Mouse (Mus musculus) forebrain, embryonic 14.5 days (tissue): ENCODE data around the gene Mecom. TPM values are rescaled to one million over a fixed set of nuclear protein-coding genes. Genes with fewer than 3 reads are reported as not detected.

Experiments
- ATAC-seq: fragments of 200-750 bp; cut with Nextera tagmentation; 2 replicates; pipeline ENCODE4 v1.8.0; 2017; ENCODE audit warnings: mild to moderate bottlenecking, moderate library complexity
- DNase-seq: peaks from one replicate; pipeline ENCODE4 v3.0.0-alpha.2; 2015; ENCODE audit warnings: low spot score
- H3K27ac ChIP-seq: fragments of 300-500 bp; sonication (generic); 2 replicates; pipeline ENCODE4 v1.5.1; 2014; ENCODE audit warnings: low read depth, mild to moderate bottlenecking, control low read depth, low read length, moderate library complexity
- H3K27me3 ChIP-seq: fragments of 300-500 bp; sonication (generic); replicated peaks from 2 replicates; pipeline ENCODE4 v1.6.1; 2014; ENCODE audit warnings: low read length, control low read depth, mixed read lengths; ENCODE audit not compliant: control insufficient read depth, insufficient read depth
- H3K36me3 ChIP-seq: fragments of 300-500 bp; sonication (generic); 2 replicates; pipeline ENCODE4 v1.6.1; 2014; ENCODE audit warnings: low read length, control low read depth; ENCODE audit not compliant: control insufficient read depth, insufficient read depth
- H3K4me1 ChIP-seq: fragments of 300-500 bp; sonication (generic); 2 replicates; pipeline ENCODE4 v1.6.1; 2014; ENCODE audit warnings: antibody characterized with exemption, low read length, control low read depth; ENCODE audit not compliant: control insufficient read depth, insufficient read depth
- H3K4me2 ChIP-seq: fragments of 300-500 bp; sonication (generic); 2 replicates; pipeline ENCODE4 v1.6.1; 2014; ENCODE audit warnings: mild to moderate bottlenecking, control low read depth, low read length
- H3K4me3 ChIP-seq: fragments of 300-500 bp; sonication (generic); 2 replicates; pipeline ENCODE4 v1.5.1; 2014; ENCODE audit warnings: low read depth, low read length, control low read depth
- H3K9ac ChIP-seq: fragments of 300-500 bp; sonication (generic); 2 replicates; pipeline ENCODE4 v1.6.1; 2014; ENCODE audit warnings: mild to moderate bottlenecking, low read length, control low read depth, moderate library complexity
- H3K9me3 ChIP-seq: fragments of 300-500 bp; sonication (generic); replicated peaks from 2 replicates; pipeline ENCODE4 v1.6.1; 2016; ENCODE audit warnings: low read length, control low read depth, mixed read lengths; ENCODE audit not compliant: control insufficient read depth
- WGBS: fragments of 180-500 bp; shearing (Covaris S2); extraction: QIAGEN DNeasy Blood & Tissue Kit; methylation state at CpG from one replicate; pipeline ENCODE4 v1.1.7; 2014; 5-methylcytosine and 5-hydroxymethylcytosine counted together
- polyA plus RNA-seq: library from polyadenylated mRNA; unstranded; fragments of >200 nt; fragmentation: Nextera tagmentation; extraction: Ambion mirVana; gene quantifications from 2 replicates; pipeline ENCODE4 v1.2.1, GENCODE M21; 2014

Mecom gene
- polyA plus RNA-seq, 1 experiment from 2014 or later: 3.2 TPM

GRCm38 (mm10) chr3:30258421-30258820, 289.4 kb downstream of the Mecom start:
- H3K9me3 ChIP-seq: no peaks in the 10 kb centered on the region
- ATAC-seq: no peak
- no peaks in the 10 kb centered on the region for H3K4me1 ChIP-seq
- H3K9ac ChIP-seq: no peak overlapping the region
- H3K27me3 ChIP-seq: no peaks in the 10 kb centered on the region
- no peaks in the 10 kb centered on the region for H3K36me3 ChIP-seq
- no peak overlapping the region for H3K4me2 ChIP-seq
- H3K27ac ChIP-seq: no peak overlapping the region
- no peak for DNase-seq
- H3K4me3 ChIP-seq: no peak overlapping the region
- 66% methylated on average over 10 of the region's 10 CpGs for WGBS

GRCm38 (mm10) chr3:30257776-30258175, 290.0 kb downstream of the Mecom start:
- H3K4me2 ChIP-seq: no peak overlapping the region
- H3K36me3 ChIP-seq: no peaks in the 10 kb centered on the region

GRCm38 (mm10) chr3:30256896-30257295, 290.9 kb downstream of the Mecom start:
- H3K36me3 ChIP-seq: no peaks in the 10 kb centered on the region
- no peak overlapping the region for H3K27ac ChIP-seq
- 78% methylated on average over 7 of the region's 7 CpGs for WGBS
- no peak for ATAC-seq
- H3K9ac ChIP-seq: no peak overlapping the region
- no peak overlapping the region for H3K4me2 ChIP-seq
- no peaks in the 10 kb centered on the region for H3K4me1 ChIP-seq
- no peak overlapping the region for H3K4me3 ChIP-seq
- DNase-seq: no peak
- no peaks in the 10 kb centered on the region for H3K27me3 ChIP-seq
- no peaks in the 10 kb centered on the region for H3K9me3 ChIP-seq

More at GRCm38 (mm10) chr3:30257776-30258175, 290.0 kb downstream of the Mecom start:
- H3K9me3 ChIP-seq: no peaks in the 10 kb centered on the region
- no peak overlapping the region for H3K9ac ChIP-seq
- 71% methylated on average over 5 of the region's 5 CpGs for WGBS
- H3K27ac ChIP-seq: no peak overlapping the region
- H3K27me3 ChIP-seq: no peaks in the 10 kb centered on the region
- DNase-seq (no peak), ATAC-seq (no peak)
- H3K4me3 ChIP-seq: no peak overlapping the region
- no peaks in the 10 kb centered on the region for H3K4me1 ChIP-seq

GRCm38 (mm10) chr3:30255828-30256227, 292.0 kb downstream of the Mecom start:
- DNase-seq: no peak
- Histone ChIP-seq H3K27me3 (no peaks in the 10 kb centered on the region), H3K9me3 (no peaks in the 10 kb centered on the region), H3K9ac (no peak overlapping the region), H3K4me3 (no peak overlapping the region), H3K4me2 (no peak overlapping the region), H3K27ac (no peak overlapping the region), H3K36me3 (no peaks in the 10 kb centered on the region), H3K4me1 (no peaks in the 10 kb centered on the region)
- ATAC-seq: no peak
- WGBS: 88% methylated on average over 5 of the region's 5 CpGs

- Histone ChIP-seq H3K27ac (no peak overlapping the region), H3K4me3 (no peak overlapping the region), H3K36me3 (no peaks in the 10 kb centered on the region), H3K9me3 (no peaks in the 10 kb centered on the region), H3K4me2 (no peak overlapping the region), H3K4me1 (no peaks in the 10 kb centered on the region), H3K27me3 (no peaks in the 10 kb centered on the region), H3K9ac (no peak overlapping the region)
- WGBS: 67% methylated on average over 7 of the region's 7 CpGs
- DNase-seq: no peak
- no peak for ATAC-seq
Measured at GRCm38 (mm10) chr3:30254451-30254850, 293.4 kb downstream of the Mecom start.

- no peaks in the 10 kb centered on the region for H3K36me3 ChIP-seq
- H3K4me1 ChIP-seq: no peaks in the 10 kb centered on the region
- no peaks in the 10 kb centered on the region for H3K27me3 ChIP-seq
- no peak overlapping the region for H3K4me3 ChIP-seq
- WGBS: 94% methylated on average over 5 of the region's 5 CpGs
- H3K27ac ChIP-seq: no peak overlapping the region
- ATAC-seq (no peak), DNase-seq (no peak)
- no peaks in the 10 kb centered on the region for H3K9me3 ChIP-seq
- no peak overlapping the region for H3K4me2 ChIP-seq
- no peak overlapping the region for H3K9ac ChIP-seq
Measured at GRCm38 (mm10) chr3:30253714-30254113, 294.1 kb downstream of the Mecom start.

GRCm38 (mm10) chr3:30248656-30249384, 299.0 kb downstream of the Mecom start:
- Histone ChIP-seq H3K27ac (no peak overlapping the region), H3K9ac (no peak overlapping the region), H3K36me3 (no peaks in the 10 kb centered on the region), H3K4me1 (no peaks in the 10 kb centered on the region), H3K9me3 (no peaks in the 10 kb centered on the region), H3K4me3 (no peak overlapping the region), H3K27me3 (no peaks in the 10 kb centered on the region), H3K4me2 (no peak overlapping the region)
- DNase-seq: no peak
- no peak for ATAC-seq
- WGBS: 86% methylated on average over 4 of the region's 4 CpGs

GRCm38 (mm10) chr3:30247256-30247655, 300.6 kb downstream of the Mecom start:
- no peak overlapping the region for H3K27ac ChIP-seq
- WGBS: 74% methylated on average over 5 of the region's 5 CpGs

GRCm38 (mm10) chr3:30246431-30247041, 301.3 kb downstream of the Mecom start:
- no peaks in the 10 kb centered on the region for H3K4me1 ChIP-seq
- no peak for ATAC-seq
- DNase-seq: peak; percentile 8
- no peaks in the 10 kb centered on the region for H3K9me3 ChIP-seq
- no peak overlapping the region for H3K27ac ChIP-seq
- H3K27me3 ChIP-seq: no peaks in the 10 kb centered on the region
- H3K4me2 ChIP-seq: no peak overlapping the region
- 84% methylated on average over 12 of the region's 12 CpGs for WGBS
- no peak overlapping the region for H3K9ac ChIP-seq
- H3K36me3 ChIP-seq: no peaks in the 10 kb centered on the region
- no peak overlapping the region for H3K4me3 ChIP-seq

More at GRCm38 (mm10) chr3:30247256-30247655, 300.6 kb downstream of the Mecom start:
- no peak for ATAC-seq
- Histone ChIP-seq H3K4me3 (no peak overlapping the region), H3K9ac (no peak overlapping the region), H3K36me3 (no peaks in the 10 kb centered on the region), H3K27me3 (no peaks in the 10 kb centered on the region), H3K9me3 (no peaks in the 10 kb centered on the region), H3K4me2 (no peak overlapping the region), H3K4me1 (no peaks in the 10 kb centered on the region)
- DNase-seq: no peak
